In genomic region chr1:87890960-87891359, GRCm38 (mm10) we compare ENCODE assay signal across 13 mouse cellular contexts. TPM values are rescaled to one million over a fixed set of nuclear protein-coding genes. Genes with fewer than 3 reads are reported as not detected.
DNase-seq lines count a peak whose midpoint lies in the region; ATAC-seq and TF ChIP-seq lines count a peak whose summit lies in the region.
"Had no signal": no experiment of that assay in that cellular context is flagged by ENCODE, and none has a peak within 500 bp of the region (broad histone marks: within the 10 kb centered on the region; RNA-seq: fewer than 3 reads in every experiment).

No protein-coding gene starts in this region.

- H3K9me3 ChIP-seq in intestine, postnatal 0 days (ENCODE audit: control insufficient read depth), result no peaks in the 10 kb centered on the region
- no peaks in the 10 kb centered on the region for H3K9me3 ChIP-seq in forebrain, postnatal 0 days (ENCODE audit: low read length)
- H3K9me3 ChIP-seq: limb, embryonic 13.5 days; midbrain, embryonic 12.5 days; neural tube, embryonic 12.5 days had no signal

- 32% methylated on average over 1 of the region's 1 CpGs for WGBS in heart, adult 2 months
- 15% methylated on average over 1 of the region's 1 CpGs for WGBS in intestine, postnatal 0 days
- WGBS in forebrain, postnatal 0 days, result 93% methylated on average over 1 of the region's 1 CpGs

- no peak for TF ChIP-seq POLR2A in heart, adult 2 months (IDR thresholded peaks at IDR 0.05; ENCODE audit: insufficient read depth, low read depth, low read length)

- peak; percentile 63 for ATAC-seq in intestine, postnatal 0 days
- ATAC-seq in forebrain, postnatal 0 days, result no peak

- no peak overlapping the region for H3K9ac ChIP-seq in heart, adult 2 months (ENCODE audit: low read depth, low read length)
- H3K9ac ChIP-seq in intestine, postnatal 0 days (ENCODE audit: low read depth, low read length), result no peak overlapping the region
- H3K9ac ChIP-seq in forebrain, postnatal 0 days, result no peak overlapping the region
- H3K9ac ChIP-seq: limb, embryonic 13.5 days; midbrain, embryonic 12.5 days; neural tube, embryonic 12.5 days had no signal

- intact Hi-C loops in heart, adult 2 months (cut with DNase I), result loop anchor here (5.0 kb wide), 1 partner anchor 34 kb away; no protein-coding TSS in a partner anchor
- intact Hi-C loops in heart, postnatal 36 days (cut with DNase I), result no loop called here

- TF ChIP-seq CTCF in heart, adult 2 months (IDR thresholded peaks at IDR 0.05), result no peak
- TF ChIP-seq CTCF in intestine, postnatal 0 days (IDR thresholded peaks at IDR 0.05; ENCODE audit: low read depth), result peak; percentile 49
- TF ChIP-seq CTCF in forebrain, postnatal 0 days (IDR thresholded peaks at IDR 0.05; ENCODE audit: low read depth), result no peak

- H3K4me2 ChIP-seq in intestine, postnatal 0 days (replicated peaks; ENCODE audit: low read depth), result no peak overlapping the region
- H3K4me2 ChIP-seq in forebrain, postnatal 0 days (ENCODE audit: low read depth), result no peak overlapping the region
- H3K4me2 ChIP-seq: limb, embryonic 13.5 days; midbrain, embryonic 12.5 days; neural tube, embryonic 12.5 days had no signal

- H3K27ac ChIP-seq in heart, adult 2 months, result peak overlapping the region; percentile 5; the same call in 1 of the 2 replicates
- peak overlapping the region; percentile 70 for H3K27ac ChIP-seq in intestine, postnatal 0 days (ENCODE audit: low read depth, low read length)
- no peak overlapping the region for H3K27ac ChIP-seq in forebrain, postnatal 0 days (ENCODE audit: low read depth, low read length)
- H3K27ac ChIP-seq: limb, embryonic 13.5 days; midbrain, embryonic 12.5 days; neural tube, embryonic 12.5 days had no signal

- H3K36me3 ChIP-seq in heart, adult 2 months (ENCODE audit: control insufficient read depth, insufficient read depth, low read length), result peaks cover 21% of the 10 kb centered on the region
- no peaks in the 10 kb centered on the region for H3K36me3 ChIP-seq in intestine, postnatal 0 days (ENCODE audit: control insufficient read depth, insufficient read depth)
- no peaks in the 10 kb centered on the region for H3K36me3 ChIP-seq in forebrain, postnatal 0 days (ENCODE audit: insufficient read depth)
- H3K36me3 ChIP-seq: midbrain, embryonic 12.5 days; neural tube, embryonic 12.5 days had no signal

- TF ChIP-seq EP300 in heart, adult 2 months (IDR thresholded peaks at IDR 0.05; ENCODE audit: insufficient read depth, low read depth, low read length), result no peak

- H3K4me3 ChIP-seq in heart, adult 2 months, result no peak overlapping the region
- no peak overlapping the region for H3K4me3 ChIP-seq in intestine, postnatal 0 days (ENCODE audit: low read depth, low read length)
- H3K4me3 ChIP-seq in forebrain, postnatal 0 days (ENCODE audit: low read depth, low read length), result no peak overlapping the region
- H3K4me3 ChIP-seq: limb, embryonic 13.5 days; midbrain, embryonic 12.5 days; neural tube, embryonic 12.5 days had no signal

- peaks cover 1% of the 10 kb centered on the region; the same call in 1 of the 2 replicates for H3K79me2 ChIP-seq in heart, adult 2 months (replicated peaks; ENCODE audit: control insufficient read depth, insufficient read depth, low read length)

- no peaks in the 10 kb centered on the region for H3K27me3 ChIP-seq in heart, adult 2 months (ENCODE audit: control insufficient read depth, insufficient read depth, low read length)
- no peaks in the 10 kb centered on the region for H3K27me3 ChIP-seq in intestine, postnatal 0 days (replicated peaks; ENCODE audit: control insufficient read depth, insufficient read depth, low read length)
- H3K27me3 ChIP-seq in forebrain, postnatal 0 days (ENCODE audit: insufficient read depth, low read length), result no peaks in the 10 kb centered on the region
- H3K27me3 ChIP-seq: limb, embryonic 13.5 days; midbrain, embryonic 12.5 days; neural tube, embryonic 12.5 days had no signal

- H3K4me1 ChIP-seq in heart, adult 2 months (ENCODE audit: control insufficient read depth, insufficient read depth, low read length), result peaks cover 12% of the 10 kb centered on the region
- peaks cover 4% of the 10 kb centered on the region; the same call in 1 of the 2 replicates for H3K4me1 ChIP-seq in intestine, postnatal 0 days (replicated peaks; ENCODE audit: control insufficient read depth, insufficient read depth, low read length)
- H3K4me1 ChIP-seq in forebrain, postnatal 0 days (ENCODE audit: insufficient read depth), result no peaks in the 10 kb centered on the region
- H3K4me1 ChIP-seq: limb, embryonic 13.5 days; neural tube, embryonic 12.5 days had no signal

- no peak for DNase-seq in heart, adult 2 months
- no peak for DNase-seq in heart, postnatal 36 days
- peak; percentile 55 for DNase-seq in thymus, postnatal 0 days (ENCODE audit: low spot score)
- DNase-seq in thymus, adult 18-20 months, result no peak
- no peak for DNase-seq in right cerebral cortex, postnatal 10 days (ENCODE audit: low spot score in 2 of 2)
- DNase-seq in urinary bladder, adult 18-20 months (ENCODE audit: low spot score in 2 of 2), result no peak
- no peak for DNase-seq in forebrain, postnatal 0 days
- DNase-seq: gastrocnemius, postnatal 14 days; retina, postnatal 1 day had no signal

RNA-seq across cellular contexts. Expression of gene Dgkd, which starts 37.9 kb away (rescaled TPM):
- 10 to 100 TPM; 40.8 to 47.3 TPM for total RNA-seq in heart, adult 2 months (2021)
- polyA plus RNA-seq in heart, adult 2 months (2012; rRNA removed), result 23.5 and 34.7 TPM in 2 replicates
- 10 to 100 TPM; 51.1 to 56.3 TPM for total RNA-seq in heart, postnatal 36 days (2021)
- polyA plus RNA-seq in thymus, postnatal 0 days (2015; fragmentation: Nextera tagmentation; extraction: Ambion mirVana), result 73.7 and 80.7 TPM in 2 replicates
- polyA plus RNA-seq in intestine, postnatal 0 days (2015; fragmentation: Nextera tagmentation; extraction: Ambion mirVana), result 20.2 and 24.1 TPM in 2 replicates
- total RNA-seq in forebrain, postnatal 0 days (2014; rRNA removed), result 80.2 and 80.4 TPM in 2 replicates
- 30.1 and 37.1 TPM in 2 replicates for polyA plus RNA-seq in forebrain, postnatal 0 days (2015; fragmentation: Nextera tagmentation; extraction: Ambion mirVana)
